Mouse (Mus musculus): ENCODE data around the gene Ttk. TPM values are rescaled to one million over a fixed set of nuclear protein-coding genes. Genes with fewer than 3 reads are reported as not detected.

The Ttk gene
- polyA plus RNA-seq, 1 experiment from 2014 or later: 50.4 TPM

Other genes with a start within 250 kb of the Ttk start
- gene Elovl4, start 28.4 kb upstream of the Ttk start, polyA plus RNA-seq (2014; fragmentation: Nextera tagmentation; extraction: Ambion mirVana): 45.2 and 51.4 TPM in 2 replicates
- 56.9 and 69.7 TPM in 2 replicates for gene Bckdhb, start 90.5 kb downstream of the Ttk start, polyA plus RNA-seq (2014; fragmentation: Nextera tagmentation; extraction: Ambion mirVana)